Mouse (Mus musculus) brain, embryonic 18.5 days (tissue): Measurements from ENCODE around the gene Cntn4.

ENCODE experiments used
- DNase-seq: peaks from one replicate; pipeline ENCODE4 v3.0.0-alpha.2; 2012; ENCODE audit warnings: low read depth, low spot score

Cntn4 gene

DNA sequence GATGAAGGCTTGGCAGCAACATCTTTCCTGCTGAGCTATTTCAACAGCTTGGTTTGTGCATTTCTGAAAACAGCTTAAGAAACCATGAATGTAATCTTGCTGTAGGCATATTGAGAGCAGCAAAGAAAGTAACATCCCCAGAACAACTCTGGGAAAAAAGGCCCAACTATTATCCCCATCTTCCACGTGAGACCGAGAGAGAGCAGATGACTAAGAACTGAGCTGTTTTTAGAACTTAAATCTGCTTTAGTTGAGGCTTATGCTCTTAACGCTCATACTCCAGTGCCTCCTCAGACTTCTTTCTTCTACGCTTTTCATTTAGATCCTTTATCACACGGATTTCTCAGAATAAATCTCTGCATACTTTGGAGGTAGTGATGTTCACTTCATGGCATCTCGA is 784.9 kb downstream of the Cntn4 start:
- no peak for DNase-seq

DNA sequence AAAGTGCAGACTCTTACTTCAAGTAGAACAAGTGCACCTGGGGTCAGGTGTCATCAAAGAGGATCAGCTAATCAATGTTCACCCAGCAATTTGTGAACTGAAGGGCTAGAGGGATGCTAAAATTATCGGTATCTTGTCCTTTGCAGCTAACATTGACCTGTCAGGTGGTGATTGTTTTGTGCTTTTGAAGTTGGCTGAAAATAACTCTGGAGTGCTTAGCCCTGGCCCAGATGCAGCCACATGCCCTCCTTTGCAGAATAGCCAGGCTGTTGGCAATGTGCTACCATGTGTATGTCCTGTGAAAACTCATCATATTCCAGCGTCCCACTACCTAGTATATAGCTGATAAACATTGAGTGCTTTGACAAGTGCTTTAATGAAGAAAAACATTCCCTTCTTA is 786.4 kb downstream of the Cntn4 start:
- no peak for DNase-seq

DNA sequence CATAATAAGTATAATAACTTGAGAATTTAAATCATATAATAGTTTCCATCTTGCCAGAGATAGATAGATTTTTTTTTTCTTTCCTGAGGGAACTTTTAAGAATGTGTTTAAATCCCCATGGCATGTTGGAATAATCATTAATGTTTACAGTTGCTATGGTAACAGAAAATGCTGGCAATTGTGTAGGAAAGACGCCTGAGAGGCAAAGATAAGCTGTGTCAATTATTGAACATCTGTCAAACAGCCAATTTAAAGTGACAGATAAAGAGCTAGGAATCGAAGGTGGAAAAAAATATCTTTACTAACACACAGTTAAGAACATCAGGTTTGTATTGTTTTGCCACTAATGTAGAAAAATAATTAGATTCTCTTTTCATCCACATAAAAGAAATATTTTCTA is 788.3 kb downstream of the Cntn4 start:
- no peak for DNase-seq

- DNase-seq = no peak
Measured at GRCm38 (mm10) chr6:106466267-106467029, 789.0 kb downstream of the Cntn4 start.

GRCm38 (mm10) chr6:106471840-106472608 is 794.6 kb downstream of the Cntn4 start:
- DNase-seq = no peak

GRCm38 (mm10) chr6:106473871-106474270 is 796.4 kb downstream of the Cntn4 start:
- no peak for DNase-seq

- no peak for DNase-seq
Measured at GRCm38 (mm10) chr6:106481533-106481932, 804.1 kb downstream of the Cntn4 start.

DNA sequence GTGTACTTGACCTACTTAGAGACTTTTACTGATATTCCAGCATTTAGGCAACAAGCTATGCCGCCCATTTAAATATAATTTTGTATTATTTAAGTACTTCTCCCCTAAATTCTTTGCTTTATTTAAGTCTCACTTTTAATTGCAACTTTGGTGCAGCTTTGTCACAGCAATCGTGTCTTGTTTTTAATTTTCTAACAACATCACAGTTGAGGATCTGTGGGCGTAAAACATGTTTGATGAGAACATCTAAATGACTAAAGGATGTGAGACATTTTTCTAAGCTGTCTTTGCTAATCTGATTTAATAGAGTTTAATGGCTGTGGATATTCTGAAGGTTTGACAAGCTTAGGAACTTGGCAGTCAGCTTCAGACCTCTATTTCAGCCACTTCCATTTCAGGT is 818.8 kb downstream of the Cntn4 start:
- no peak for DNase-seq

DNA sequence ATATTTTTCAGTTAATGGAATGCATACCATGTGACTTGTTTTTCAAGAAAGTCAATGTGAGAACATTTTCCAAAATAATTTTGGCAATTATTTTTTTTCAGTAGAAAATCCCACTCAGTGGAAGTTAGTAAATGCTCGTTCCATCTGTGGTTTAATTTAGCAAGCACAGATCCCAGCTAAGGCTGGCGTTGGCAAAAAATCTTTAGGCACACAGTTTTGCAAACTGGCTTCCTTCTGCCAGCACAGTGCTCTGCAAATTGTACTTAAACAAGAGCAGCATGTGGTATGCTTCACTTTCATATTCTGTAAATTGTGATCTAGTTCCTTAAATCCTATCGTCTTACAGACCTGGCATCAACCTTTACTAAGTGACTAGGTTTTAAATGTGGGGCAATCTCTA is 821.7 kb downstream of the Cntn4 start:
- DNase-seq = peak; percentile 64

DNA sequence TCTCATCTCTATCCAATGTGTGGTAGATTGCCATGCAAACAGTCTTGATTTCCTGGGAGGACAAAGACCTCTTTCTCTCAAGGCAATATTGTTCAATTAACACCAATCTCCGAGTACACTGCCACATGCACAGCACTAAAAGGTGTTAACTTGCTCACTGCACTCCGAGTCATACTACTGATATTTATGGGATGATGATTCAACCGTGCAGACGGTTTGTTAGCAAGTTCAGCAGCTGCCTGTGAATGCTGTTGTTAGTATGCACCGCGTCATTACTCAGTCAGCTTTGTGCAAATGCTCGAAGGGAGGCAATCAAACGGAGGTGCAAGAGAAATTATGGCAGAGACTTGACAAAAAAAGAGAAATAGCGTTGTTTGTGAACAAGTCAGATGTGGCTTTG is 826.5 kb downstream of the Cntn4 start:
- no peak for DNase-seq

- DNase-seq = no peak
Measured at GRCm38 (mm10) chr6:106520367-106520766, 842.9 kb downstream of the Cntn4 start.

- no peak for DNase-seq
Measured at GRCm38 (mm10) chr6:106543500-106543899, 866.0 kb downstream of the Cntn4 start.

DNA sequence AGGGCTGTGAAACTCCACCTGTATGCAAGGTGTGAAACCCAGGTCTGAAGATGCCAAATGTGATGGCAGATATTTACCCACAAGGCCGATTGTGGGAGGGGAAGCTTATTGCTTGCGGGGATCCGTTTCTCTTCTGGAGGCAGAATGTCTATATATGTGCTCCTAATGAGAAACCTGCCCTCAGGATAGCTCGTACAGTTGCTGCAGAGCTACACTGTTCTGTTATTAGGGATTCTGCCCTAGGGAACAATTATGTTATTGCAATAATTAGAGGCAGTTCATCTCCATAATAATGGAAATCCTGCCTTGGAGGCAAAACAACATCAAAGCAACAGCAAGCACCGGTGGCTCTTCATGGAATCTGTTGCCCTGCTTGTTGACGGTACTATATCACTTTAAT is 884.2 kb downstream of the Cntn4 start:
- no peak for DNase-seq

DNA sequence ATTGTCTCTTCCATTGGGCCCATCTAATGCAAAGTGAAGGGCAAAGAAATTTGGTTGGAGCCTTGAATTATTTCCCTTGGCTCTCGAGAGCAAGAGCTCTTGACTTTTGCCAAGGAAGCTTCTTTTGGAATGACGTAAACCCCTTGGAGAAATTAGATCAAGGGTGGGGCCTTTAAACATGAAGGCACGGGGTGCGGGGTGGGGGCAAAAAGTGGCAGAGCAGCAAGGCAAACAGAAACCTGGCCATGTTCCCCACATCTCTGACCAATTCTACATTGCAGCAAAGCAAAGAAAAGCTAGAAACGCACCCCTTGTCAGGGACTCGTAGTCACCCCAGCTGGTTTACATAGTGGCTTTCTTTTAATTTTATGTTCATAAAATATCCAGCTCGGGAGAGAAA is 887.9 kb downstream of the Cntn4 start:
- no peak for DNase-seq

GRCm38 (mm10) chr6:106565769-106566459 is 888.5 kb downstream of the Cntn4 start:
- no peak for DNase-seq

DNA sequence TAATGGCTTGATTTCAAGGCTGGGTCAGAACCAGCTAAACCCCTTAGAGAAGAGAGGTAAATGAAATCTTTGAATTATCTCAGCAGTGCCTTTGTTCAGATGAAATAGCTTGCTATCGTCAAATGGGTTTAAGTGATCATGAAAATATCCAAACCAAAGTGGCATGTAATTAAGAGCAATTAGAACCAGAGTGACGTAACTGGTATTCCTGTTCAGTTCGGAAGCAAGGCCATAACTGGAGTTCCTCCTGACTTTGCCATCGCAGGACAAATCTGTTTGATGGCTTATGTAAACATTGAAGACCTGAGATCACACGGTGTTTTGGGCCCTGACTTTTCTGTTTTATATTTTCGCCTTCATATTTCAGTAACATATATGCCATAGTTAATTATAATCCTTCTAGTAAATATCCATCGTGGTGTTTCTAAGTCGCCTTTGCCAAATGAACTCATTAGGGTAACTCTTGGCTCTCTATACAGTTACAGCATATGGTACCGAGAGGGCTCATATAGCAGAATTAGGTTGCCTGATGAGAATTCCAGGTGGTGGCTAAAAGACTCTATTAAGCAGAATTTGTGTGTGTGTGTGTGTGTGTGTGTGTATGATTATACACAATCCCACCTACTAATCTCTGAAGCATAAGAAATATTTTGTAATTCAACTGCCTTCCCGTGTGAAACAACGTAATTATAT is 889.6 kb downstream of the Cntn4 start:
- DNase-seq = no peak

- no peak for DNase-seq
Measured at GRCm38 (mm10) chr6:106580124-106580523, 902.7 kb downstream of the Cntn4 start.

- no peak for DNase-seq
Measured at GRCm38 (mm10) chr6:106593756-106594155, 916.3 kb downstream of the Cntn4 start.

- no peak for DNase-seq
Measured at GRCm38 (mm10) chr6:106617081-106617480, 939.6 kb downstream of the Cntn4 start.

DNA sequence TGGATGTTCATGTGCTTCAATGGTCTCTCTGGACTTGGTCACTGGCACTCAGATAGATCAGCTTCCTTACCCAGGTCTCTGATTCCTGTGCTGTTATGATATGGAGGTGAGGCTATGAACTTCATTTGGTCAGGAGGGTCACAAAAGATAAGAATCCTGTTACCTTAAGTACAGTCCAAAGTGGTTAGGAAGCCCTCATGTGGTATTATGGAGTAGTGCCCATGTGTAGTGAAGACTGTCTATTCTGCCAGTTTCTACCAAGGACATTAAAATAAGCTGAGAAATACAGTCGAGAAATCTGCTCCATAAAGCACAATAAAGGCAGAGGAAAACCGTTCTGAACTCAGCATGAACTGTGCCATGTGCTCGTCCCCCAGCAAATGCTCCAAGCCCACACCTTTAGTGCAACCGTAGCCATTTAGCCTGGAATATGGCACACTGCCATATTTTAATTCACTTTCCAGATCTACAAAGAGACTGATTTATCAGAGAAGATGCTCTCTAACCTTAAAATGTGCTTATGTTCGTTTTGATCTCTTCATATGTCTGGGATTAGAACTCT is 943.8 kb downstream of the Cntn4 start:
- DNase-seq = no peak

DNA sequence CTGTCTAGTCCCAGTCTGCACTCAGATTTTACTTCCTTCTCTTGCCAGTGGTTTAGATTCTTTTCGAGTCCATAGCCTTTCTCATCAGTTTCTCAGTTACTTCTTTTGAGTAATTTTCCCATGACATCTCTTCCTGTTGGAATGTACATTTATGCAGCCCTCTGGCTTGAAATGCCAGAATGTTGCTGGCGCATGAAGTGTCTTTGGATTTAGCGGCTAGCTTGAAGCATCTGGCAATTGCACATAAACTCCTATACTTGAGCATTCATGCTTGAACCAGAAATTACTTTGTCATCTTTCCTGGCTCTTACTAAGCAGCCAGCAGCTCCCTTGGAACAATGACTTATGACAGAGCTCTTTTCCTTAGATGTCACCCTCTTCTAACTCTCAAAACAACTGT is 965.6 kb downstream of the Cntn4 start:
- no peak for DNase-seq
